Mouse (Mus musculus) urinary bladder, postnatal 10 days (tissue): ENCODE results near the gene Mapk8ip3.
"Not testable (repeated sequence)": the region's sequence is repeated elsewhere in the genome, so short reads cannot be mapped to it uniquely, and the experiment has no call there.

Experiments used
- DNase-seq: peaks from one replicate; pipeline ENCODE4 v3.0.0; 2022; ENCODE audit warnings: low spot score

The Mapk8ip3 gene

DNA sequence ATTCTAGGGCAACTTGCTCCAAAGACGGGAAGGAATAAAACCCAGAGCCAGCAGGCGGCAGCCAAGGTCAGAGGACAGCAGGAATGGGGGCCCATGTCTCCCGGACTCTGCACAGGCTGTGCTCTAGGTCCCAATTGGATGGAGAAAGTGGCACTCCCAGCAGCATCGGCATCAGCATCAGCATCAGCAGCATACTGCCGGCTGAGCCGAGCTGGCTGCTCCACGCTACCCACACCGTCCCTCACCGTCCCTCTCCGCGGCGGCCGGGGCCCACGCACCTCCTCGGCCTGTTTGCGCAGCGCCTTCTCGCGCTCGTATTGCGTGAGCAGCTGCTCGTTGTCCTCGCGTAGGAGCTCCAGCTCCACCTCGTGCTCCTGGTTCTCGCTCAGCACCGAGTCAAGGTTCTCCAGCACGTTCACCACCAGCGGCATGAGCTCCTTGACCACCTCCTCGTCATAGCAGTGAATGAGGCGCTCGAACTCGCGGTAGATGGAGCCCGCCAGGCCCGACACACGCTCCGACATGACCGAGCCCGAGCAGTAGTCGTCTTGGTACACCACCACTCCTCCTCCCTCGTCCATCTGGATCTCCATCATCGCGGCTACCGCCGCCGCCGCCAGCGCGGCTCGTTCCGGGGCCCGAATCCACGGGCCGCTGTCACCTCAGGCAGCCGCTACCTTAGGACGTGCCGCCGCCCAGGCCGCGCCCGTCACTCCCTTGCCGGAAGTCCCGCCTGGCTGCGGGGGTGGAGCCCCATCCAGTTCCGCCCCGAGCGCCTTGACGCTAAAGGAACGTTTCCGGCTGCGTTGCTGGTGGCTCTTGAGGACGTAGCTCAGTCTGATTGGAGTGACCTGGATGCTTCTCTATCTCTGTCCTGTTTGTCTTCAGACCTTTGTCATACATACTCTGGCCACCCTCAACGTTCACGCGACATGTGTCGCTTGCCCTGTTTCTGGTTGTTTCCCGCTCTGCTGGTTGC lies at the start of gene Mapk8ip3:
Gene Mapk8ip3 (minus strand): TSS at position 719 of the 979 bp plus-strand sequence.
- DNase-seq: peak; percentile 82

DNA sequence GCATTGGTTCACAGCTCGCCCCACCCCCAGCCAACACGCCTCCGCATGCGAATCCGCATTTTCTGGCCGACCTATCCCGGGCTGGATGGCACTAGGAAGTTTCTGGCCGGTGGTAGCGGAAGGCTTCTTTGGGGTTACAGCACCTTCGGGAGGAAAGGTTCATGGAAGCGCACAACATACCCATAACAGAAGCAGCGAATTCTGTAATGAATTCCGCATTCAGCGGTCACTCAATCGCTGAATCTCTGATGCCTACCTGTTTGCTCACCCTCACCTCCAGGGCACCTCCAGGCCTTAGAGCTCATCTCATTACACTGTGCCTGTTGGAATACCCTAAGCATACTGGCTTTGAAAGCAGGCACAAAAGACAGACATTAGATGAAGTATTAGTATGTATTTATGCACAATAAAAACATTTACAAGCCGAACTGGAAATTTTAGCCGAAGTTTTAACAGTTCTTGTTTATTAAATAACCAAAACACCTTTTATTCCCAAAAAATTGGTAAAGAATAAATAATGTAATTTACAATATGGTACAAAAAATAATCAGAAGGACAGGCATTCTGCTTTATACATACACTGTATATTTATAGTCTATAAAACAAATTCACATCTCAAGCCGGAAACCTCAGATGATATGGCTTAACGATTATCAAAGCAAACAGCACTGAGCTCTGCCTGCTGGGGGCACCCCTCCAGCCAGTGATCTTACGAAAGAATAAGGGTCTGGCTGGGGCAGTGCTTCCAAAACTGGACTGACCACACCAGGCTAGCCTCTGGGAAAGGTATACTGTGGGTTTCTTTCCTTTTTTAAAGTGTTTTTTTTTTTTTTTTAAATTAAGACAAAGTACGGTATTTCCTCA lies 24.3 kb upstream of the Mapk8ip3 start:
- DNase-seq: no peak

DNA sequence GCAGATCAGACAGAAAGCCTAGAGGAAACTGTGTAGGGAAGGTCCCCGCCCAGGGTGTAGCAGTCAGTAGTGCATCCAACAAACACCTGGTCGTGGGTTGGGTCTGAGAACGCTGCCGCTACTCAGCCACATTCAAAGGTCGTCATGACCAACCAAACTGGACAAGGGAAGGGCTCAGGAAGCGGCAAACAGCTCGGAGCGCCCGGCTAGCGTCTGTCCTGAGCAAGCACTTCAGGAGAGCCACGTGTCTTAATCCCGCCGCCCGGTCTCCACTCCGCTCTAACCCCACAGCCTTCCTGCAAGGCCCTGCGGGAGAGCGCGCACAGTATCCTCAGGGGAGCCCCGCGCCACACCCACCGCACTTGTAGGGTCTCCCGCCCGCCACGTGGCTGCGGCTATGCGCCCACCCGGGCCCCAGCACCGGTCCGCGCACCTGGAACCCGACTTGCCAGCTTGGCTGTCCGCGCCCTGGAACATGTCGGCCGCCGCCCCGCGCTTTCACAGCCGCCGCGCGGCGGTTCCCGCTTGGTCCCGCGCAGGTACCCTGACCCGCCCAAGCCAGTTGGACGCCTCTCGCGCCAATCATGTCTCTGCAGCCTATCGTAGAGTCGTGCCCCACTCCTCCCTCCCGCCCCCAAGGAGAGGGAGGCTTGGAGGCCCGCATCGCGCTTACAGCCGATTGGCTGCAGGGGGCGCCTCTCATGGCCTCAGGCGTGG lies 23.5 kb upstream of the Mapk8ip3 start, which contains the start of gene Jpt2:
Gene Jpt2 (minus strand): TSS at position 555 of the 717 bp plus-strand sequence.
- DNase-seq: peak; percentile 94

DNA sequence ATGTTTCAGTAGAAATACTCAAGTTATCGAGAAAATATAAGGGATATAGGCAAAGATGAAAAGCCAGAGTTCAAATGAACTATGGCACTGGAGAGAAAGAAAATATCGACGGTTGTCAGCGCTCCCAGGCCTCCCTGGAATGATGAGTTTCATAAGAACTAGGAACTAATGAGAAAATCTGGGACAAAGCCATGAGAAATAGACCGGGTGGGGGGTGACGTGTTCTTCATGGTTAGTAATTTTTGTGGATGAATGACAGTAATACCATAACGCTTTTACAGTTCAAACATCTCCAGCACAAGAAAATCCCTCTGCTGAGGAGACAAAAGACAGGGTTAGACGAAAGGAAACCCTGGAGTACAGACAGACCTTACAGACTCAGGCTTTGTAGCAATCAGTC lies 22.6 kb upstream of the Mapk8ip3 start:
- DNase-seq: no peak

DNA sequence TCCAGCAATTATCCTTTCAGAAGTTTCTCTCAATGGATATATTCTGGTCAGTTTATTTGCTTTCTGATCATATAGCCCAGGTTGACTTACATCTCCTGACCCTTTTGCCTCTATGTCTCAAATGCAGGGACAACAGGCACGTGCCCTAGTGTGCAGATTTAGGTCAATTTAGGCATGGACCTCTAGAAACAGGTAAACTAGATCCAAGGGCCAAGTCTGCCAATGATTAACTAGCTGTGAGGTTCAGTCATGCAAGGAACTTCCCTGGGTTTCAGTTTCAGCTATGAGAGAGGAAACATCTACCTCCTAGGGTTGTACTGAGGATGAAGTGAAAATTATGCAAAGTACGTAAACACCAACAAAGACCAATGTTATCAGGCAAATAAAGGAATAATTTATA lies 16.5 kb upstream of the Mapk8ip3 start:
- no peak for DNase-seq

DNA sequence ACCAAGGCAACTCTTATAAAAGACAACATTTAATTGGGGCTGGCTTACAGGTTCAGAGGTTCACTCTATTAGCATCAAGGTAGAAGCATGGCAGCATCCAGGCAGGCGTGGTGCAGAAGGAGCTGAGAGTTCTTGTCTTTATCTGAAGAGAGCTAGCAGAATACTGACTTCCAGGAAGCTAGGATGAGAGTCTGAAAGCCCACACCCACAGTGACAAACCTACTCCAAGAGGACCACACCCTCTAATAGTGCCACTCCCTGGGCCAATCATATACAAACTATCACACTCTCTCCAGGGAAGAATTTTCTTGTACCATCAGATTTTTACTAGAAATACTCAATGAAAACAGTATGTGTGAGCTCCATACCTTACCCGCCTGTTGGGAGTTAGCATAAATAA lies 13.9 kb upstream of the Mapk8ip3 start:
- DNase-seq: no peak

DNA sequence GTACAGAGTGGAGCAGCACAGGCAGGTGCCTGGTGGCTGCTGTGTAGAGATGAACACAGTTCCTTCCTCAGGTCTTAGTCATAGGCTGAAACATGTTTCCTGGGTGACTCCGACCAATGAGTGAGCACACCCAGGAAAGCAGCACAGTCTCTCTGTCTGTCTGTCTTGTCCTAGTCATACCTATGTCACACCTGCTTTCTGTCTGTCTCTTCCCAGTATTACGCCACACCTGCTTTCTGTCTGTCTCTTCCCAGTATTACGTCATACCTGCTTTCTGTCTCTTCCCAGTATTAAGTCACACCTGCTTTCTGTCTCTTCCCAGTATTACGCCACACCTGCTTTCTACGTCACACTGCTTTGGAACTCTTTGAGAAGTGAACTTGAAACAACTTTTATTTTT lies 11.4 kb upstream of the Mapk8ip3 start:
- no peak for DNase-seq

DNA sequence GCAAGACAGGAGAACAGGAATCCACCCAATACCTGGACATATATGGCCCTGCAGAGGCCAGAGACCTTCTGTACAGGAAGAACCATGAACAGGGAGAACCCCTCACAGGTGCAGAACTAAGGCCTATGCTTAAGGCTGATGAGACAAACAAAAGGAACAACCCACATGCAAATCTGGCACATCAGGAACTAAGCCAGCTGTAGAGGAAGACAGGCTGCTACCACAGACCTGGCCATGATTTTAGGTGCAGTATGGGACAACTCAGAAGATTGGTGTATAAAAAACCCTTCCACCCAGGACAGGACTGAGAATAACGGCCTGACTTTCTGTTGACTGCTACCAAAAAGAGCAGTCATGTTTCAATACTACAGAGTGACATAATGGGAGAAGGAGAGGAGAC lies 6.8 kb upstream of the Mapk8ip3 start:
- DNase-seq: not testable (repeated sequence)

DNA sequence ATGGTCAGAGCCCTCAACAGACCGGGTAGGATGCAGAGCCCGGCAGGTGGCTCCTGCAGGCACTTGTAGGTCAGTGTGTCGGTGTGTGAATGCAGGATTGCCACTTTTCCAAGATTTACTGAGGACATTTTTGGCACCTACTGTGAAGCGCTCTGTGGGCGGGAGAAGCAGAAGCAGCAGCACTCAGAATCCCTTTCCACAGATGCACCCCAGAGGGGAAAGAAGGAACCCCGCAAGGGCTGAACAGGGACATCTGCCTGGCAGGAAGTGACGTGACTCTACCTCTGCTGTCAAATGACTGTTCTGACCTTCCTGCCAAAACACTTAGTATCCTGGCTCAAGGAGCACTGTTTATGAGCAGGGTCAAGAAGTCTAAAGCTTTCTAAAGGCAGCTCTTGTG lies 6.3 kb upstream of the Mapk8ip3 start:
- DNase-seq: no peak

DNA sequence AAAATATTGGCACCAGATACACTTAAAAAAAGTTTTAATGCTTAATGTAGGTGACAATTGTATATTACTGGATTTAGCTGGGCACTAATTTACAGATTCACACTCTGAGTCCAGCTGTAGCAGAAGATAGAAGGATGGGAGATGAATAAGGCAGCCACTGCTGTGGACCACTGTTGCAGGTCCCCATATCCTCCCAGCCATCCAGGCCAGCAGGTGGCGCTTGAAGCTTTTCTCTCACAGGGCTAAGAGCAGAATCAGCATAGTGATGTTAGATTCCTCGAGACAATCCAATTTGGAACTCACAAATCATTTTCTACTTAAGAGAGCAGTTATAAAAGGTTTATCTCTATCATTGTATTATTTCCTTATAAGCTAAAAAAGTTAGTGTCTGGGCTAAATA lies 5.7 kb upstream of the Mapk8ip3 start:
- not testable (repeated sequence) for DNase-seq

DNA sequence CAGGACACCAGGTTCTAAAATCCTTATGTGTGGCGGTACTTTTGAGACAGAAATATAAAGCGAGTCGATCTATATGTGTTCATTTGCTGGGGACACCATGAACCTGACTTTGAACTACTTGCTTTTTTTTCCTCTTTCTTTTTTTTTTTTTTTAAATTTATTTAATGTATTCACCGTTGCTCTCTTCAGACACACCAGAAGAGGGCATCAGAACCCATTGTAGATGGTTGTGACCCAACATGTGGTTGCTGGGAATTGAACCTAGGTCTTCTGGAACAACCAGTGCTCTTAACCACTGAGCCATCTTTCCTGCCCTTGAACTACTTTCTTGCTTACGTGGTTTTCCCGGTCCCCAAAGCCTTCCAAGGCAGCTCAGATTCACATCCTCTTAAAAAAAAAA lies 489 bp upstream of the Mapk8ip3 start:
- DNase-seq: no peak

DNA sequence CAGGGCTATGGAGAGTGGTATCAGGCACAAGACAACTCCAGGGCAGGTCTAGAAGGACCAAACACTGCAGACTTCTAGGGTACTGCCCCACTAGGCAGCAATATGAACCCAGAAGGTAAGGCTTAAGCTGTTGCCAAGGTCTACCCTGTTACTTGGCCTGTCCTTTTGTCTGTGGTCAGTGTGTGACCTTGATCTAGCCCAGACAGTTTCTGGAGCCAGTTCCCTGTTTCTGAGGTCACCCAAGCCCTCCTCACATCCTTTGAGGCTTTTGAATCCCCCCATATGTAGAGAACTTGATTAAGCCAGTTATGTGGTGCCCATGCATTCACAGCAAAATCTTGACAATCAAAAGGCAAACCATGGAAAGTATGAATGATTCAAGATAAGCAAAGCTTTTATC lies 1.1 kb downstream of the Mapk8ip3 start:
- DNase-seq: no peak

DNA sequence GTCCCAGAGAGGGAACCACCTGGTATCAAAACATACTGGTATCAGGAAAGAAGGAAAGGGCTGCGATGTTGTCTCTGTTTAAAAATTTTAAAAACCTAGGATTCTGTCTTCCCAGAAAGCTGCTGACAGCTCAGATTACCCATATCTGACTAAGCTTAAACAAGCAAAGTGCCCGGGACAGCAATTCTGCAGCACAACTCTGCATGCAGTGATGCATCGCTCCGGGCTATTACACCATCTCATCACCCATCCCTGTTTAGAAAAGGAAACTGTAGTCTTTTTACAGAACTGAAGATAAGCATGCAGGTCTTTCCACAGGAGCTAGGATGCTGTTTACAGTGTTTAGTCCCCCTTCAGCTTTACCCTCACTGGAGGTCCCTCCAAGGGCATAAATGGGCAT lies 1.9 kb downstream of the Mapk8ip3 start:
- no peak for DNase-seq

DNA sequence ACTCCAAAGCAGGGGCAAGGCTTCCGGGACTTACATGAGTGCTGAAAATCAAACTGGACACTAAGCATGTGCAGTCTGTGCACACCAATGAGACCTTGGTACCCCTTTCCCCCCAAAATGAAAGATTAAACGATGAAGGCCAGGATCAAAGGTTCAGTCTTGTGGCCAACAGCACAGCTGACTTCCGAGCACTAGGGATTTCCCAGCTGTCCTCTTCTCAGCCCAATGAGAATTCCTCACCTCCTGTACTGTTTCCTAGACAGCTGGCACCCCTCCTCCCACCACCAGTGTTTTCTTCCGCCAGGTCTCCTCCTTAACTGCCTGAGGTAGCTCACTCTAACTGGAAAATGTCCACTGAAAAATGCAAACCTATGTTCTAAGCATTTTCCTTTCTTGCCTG lies 3.6 kb downstream of the Mapk8ip3 start:
- no peak for DNase-seq

DNA sequence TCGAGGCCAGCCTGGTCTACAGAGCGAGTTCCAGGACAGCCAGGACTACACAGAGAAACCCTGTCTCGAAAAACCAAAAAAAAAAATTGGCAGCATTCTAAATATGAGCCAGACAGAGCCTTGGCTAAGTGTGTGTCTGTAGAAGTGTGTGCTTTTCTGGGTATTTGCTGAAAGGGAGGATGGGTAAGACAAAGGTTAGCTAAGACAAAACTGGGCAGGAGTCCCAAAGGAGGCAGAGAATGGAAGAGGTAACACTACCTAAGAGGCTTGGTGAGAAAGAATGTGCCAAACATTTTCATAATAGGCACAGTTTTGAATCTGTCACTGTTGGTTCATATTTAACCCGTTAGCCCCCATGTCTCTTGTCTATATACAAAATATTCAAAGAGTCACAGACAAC lies 4.3 kb downstream of the Mapk8ip3 start:
- DNase-seq: no peak

DNA sequence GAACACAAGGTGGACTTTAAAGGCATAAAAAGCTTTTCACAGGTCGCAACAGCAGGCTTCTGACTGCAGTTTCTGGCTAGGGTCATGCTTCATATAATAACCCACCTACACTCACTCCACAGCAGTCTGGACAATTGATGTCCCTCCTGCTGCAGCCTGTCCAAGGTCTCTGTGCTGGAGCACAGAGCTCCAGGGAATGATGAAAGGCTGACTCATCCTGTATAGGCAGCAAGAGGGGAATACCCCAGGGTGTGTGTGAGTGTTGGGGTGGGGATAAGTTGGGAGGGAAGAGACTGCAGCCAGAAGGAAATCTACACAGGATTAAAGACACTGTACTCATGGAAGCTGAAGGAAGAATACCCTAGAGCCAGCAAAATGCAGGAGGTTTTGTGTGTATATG lies 7.3 kb downstream of the Mapk8ip3 start:
- DNase-seq: no peak

DNA sequence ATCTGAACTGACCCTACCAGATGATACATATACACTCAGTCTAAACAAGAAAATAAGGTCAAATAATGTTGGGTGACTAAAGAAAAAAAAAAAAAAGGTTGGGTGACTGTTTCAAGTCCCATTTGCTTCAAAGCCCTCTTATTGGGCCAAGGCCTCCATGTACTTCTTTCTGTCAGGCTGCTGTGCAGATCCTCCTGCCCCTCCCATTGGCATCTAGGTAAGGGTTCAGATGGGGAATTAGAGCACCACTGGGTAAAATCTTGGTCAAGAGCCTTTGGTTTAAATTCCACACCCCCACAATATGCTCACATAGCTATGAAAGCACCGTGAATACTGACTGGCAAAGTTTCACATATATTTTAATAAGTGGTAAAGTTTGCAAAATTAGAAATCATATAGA lies 13.5 kb downstream of the Mapk8ip3 start:
- DNase-seq: no peak

DNA sequence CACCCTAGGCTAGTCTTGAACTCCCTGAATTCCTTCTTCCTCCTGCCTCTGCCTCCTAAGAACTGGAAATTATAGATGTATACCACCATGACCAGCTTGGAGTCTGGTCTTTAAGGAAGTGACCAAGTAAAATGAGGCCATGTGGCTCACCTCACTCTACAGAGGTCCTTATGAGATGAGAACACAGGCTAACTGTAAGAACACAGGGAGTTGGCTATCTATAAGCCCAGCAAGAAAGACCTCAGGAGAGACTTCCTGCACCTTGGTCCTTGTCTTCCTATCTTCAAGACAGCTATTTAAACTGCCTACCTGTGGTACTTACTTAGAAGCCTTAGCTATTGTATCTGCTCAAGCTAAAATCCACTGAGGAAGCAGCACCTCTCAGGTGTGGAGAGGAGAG lies 22.8 kb downstream of the Mapk8ip3 start:
- DNase-seq: no peak

DNA sequence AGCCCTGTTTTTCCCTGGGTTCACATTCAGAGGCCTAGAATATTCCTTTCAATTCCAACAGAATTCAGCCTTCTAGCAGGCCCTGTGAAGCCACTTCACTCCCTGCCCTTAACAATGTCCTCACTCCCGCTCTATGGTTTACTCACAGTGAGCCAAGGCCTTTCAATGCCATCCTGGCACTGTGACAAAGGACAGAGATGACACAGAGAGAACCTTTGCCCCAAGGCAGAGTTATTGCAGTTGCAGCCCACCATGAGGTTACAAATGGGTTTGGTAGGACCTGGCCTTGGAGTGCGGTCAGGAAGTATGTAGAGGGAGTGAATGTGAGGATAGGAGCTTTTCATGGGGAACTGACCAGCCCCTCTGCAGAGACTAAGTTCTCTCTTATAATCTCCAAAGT lies 29.2 kb downstream of the Mapk8ip3 start:
- DNase-seq: no peak

DNA sequence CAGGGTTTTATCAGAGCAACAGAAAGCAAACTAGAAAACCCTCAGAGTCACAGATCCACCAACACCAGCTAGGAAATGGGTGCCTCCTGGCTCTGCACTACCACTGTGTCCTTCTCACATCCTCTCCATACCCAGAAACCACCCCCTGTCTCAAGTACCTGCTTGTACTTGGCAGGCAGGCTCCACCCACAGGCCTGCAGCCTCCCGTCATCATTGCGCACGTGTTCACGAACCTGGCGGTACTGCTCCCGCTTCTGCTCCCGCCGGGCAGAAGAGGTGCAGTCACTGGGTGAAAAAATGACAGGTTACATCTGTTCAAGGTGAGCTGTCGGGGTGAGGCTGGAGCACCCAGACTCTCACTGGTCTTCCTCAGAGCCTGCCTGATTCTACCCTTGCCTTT lies 33.0 kb downstream of the Mapk8ip3 start:
- no peak for DNase-seq

DNA sequence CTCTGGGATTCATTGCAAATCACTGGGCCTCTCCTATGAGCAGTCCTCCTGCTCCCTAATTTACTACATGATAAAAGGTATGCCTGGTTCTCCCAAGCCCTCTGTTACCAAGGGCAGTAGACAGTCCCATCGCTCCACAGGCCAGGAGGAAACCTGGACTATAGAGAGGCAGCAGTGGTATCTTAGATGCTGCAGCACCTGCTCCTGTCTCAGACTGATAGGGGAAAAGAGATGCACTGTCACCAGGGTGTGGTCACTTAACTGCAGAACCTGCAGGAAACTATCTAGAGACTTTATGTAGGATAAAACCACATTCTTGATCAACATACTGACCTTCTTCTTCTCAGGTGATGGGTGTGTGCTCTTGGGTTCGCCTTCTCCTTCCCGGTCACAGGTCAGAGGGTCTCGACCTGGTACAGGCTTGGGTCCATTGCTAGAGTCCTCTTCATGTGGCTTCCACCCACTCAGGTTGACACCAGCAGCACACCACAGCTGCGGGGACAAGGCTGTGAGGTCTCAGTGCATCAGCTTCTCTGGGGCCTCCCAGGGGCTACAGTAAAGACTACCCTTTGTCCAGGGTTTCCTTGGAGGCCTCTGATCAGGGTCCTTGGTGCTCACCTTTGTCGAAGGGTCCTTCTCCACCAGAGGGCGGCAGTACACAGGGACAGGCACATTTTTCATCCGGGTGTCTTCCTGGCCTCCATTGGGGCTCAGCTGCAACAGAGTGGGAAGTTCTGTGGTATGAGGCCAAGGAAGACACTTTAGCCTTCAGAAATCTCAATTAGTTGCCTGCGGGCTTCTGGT lies 33.9 kb downstream of the Mapk8ip3 start:
- no peak for DNase-seq
